Comparison of ENCODE assay signal across 9 mouse cellular contexts in genomic region chr13:37856537-37856936, GRCm38 (mm10).
DNase-seq lines count a peak whose midpoint lies in the region; ATAC-seq and TF ChIP-seq lines count a peak whose summit lies in the region.
"Had no signal": no experiment of that assay in that cellular context is flagged by ENCODE, and none has a peak within 500 bp of the region (broad histone marks: within the 10 kb centered on the region; RNA-seq: fewer than 3 reads in every experiment).

No protein-coding gene starts in this region.

- no peak overlapping the region for H3K9ac ChIP-seq in heart, embryonic 11.5 days (ENCODE audit: low read depth, low read length)
- H3K9ac ChIP-seq in lung, embryonic 14.5 days, result no peak overlapping the region
- H3K9ac ChIP-seq in hindbrain, postnatal 0 days (replicated peaks; ENCODE audit: low read length), result no peak overlapping the region

- H3K36me3 ChIP-seq in heart, embryonic 11.5 days (ENCODE audit: control insufficient read depth, insufficient read depth, low read length), result no peaks in the 10 kb centered on the region
- no peaks in the 10 kb centered on the region for H3K36me3 ChIP-seq in lung, embryonic 14.5 days (ENCODE audit: insufficient read depth)
- no peaks in the 10 kb centered on the region for H3K36me3 ChIP-seq in hindbrain, postnatal 0 days (ENCODE audit: insufficient read depth, low read length)
- peaks cover 3% of the 10 kb centered on the region for H3K36me3 ChIP-seq in myocyte (ENCODE audit: control insufficient read depth, insufficient read depth)

- peak overlapping the region; percentile 89; the same call in 1 of the 2 replicates for H3K27ac ChIP-seq in heart, embryonic 11.5 days (ENCODE audit: low read depth, low read length)
- 0 out of 2 replicates have a peak overlapping the region, but pooled peaks have one; percentile 2 for H3K27ac ChIP-seq in lung, embryonic 14.5 days (ENCODE audit: low read depth)
- H3K27ac ChIP-seq in hindbrain, postnatal 0 days, result no peak overlapping the region

- H3K4me3 ChIP-seq in heart, embryonic 11.5 days (ENCODE audit: low read depth, low read length), result no peak overlapping the region
- H3K4me3 ChIP-seq in lung, embryonic 14.5 days (ENCODE audit: low read depth, low read length), result no peak overlapping the region
- no peak overlapping the region for H3K4me3 ChIP-seq in hindbrain, postnatal 0 days (ENCODE audit: low read length)
- peak overlapping the region; percentile 32 for H3K4me3 ChIP-seq in myocyte

- no peak for ATAC-seq in heart, embryonic 11.5 days (replicated peaks; ENCODE audit: insufficient number of reproducible peaks, low FRiP score, low TSS enrichment)
- no peak for ATAC-seq in lung, embryonic 14.5 days (ENCODE audit: insufficient read depth)
- ATAC-seq in hindbrain, postnatal 0 days, result no peak

- no peak overlapping the region for H3ac ChIP-seq in myocyte (ENCODE audit: control insufficient read depth, insufficient read length)

- peak overlapping the region; percentile 99 for H3K4me2 ChIP-seq in heart, embryonic 11.5 days
- peak overlapping the region; percentile 100 for H3K4me2 ChIP-seq in lung, embryonic 14.5 days
- H3K4me2 ChIP-seq in hindbrain, postnatal 0 days (ENCODE audit: low read depth, low read length), result peak overlapping the region; percentile 96; the same call in 1 of the 2 replicates
- H3K4me2 ChIP-seq in myocyte (ENCODE audit: low read depth), result peak overlapping the region; percentile 90

- peaks cover 89% of the 10 kb centered on the region for H3K79me2 ChIP-seq in myocyte (ENCODE audit: control insufficient read depth, insufficient read depth)

- no peak for TF ChIP-seq POLR2A in myocyte (IDR thresholded peaks at IDR 0.05; ENCODE audit: insufficient read length, low read depth)

- H3K27me3 ChIP-seq in heart, embryonic 11.5 days (ENCODE audit: control insufficient read depth, insufficient read depth, low read length), result no peaks in the 10 kb centered on the region
- H3K27me3 ChIP-seq in lung, embryonic 14.5 days (ENCODE audit: insufficient read depth, low read length), result no peaks in the 10 kb centered on the region
- no peaks in the 10 kb centered on the region for H3K27me3 ChIP-seq in hindbrain, postnatal 0 days (ENCODE audit: insufficient read depth, low read length)
- no peaks in the 10 kb centered on the region for H3K27me3 ChIP-seq in myocyte (ENCODE audit: control insufficient read depth, insufficient read depth, insufficient read length)

- no peak for TF ChIP-seq CTCF in lung, embryonic 14.5 days (IDR thresholded peaks at IDR 0.05; ENCODE audit: low read depth)
- no peak for TF ChIP-seq CTCF in hindbrain, postnatal 0 days (IDR thresholded peaks at IDR 0.05; ENCODE audit: low read depth)

- no peaks in the 10 kb centered on the region for H3K9me3 ChIP-seq in heart, embryonic 11.5 days (replicated peaks; ENCODE audit: control insufficient read depth, low read length)
- H3K9me3 ChIP-seq in lung, embryonic 14.5 days (ENCODE audit: low read depth, low read length), result no peaks in the 10 kb centered on the region
- H3K9me3 ChIP-seq in hindbrain, postnatal 0 days (ENCODE audit: low read length), result no peaks in the 10 kb centered on the region

- peaks cover 58% of the 10 kb centered on the region for H3K4me1 ChIP-seq in heart, embryonic 11.5 days (ENCODE audit: control insufficient read depth, insufficient read depth, low read length)
- H3K4me1 ChIP-seq in lung, embryonic 14.5 days (ENCODE audit: insufficient read depth), result peaks cover 49% of the 10 kb centered on the region
- H3K4me1 ChIP-seq in hindbrain, postnatal 0 days (ENCODE audit: insufficient read depth, low read length), result peaks cover 16% of the 10 kb centered on the region

- no peak for DNase-seq in heart, adult 18-20 months
- no peak for DNase-seq in lung, embryonic 14.5 days
- no peak for DNase-seq in lung, adult 18-20 months
- no peak for DNase-seq in hindbrain, postnatal 0 days (ENCODE audit: low spot score)
- DNase-seq in right cerebral cortex, postnatal 36 days (ENCODE audit: low spot score in 2 of 2), result no peak
- no peak for DNase-seq in cerebellum, adult 18-20 months
- DNase-seq: cerebellum, postnatal 25 days had no signal

- WGBS in heart, embryonic 11.5 days (ENCODE audit: insufficient replicate concordance), result 43% methylated on average over 2 of the region's 2 CpGs
- WGBS in lung, embryonic 14.5 days, result 39% methylated on average over 2 of the region's 2 CpGs
- WGBS in hindbrain, postnatal 0 days, result 67% methylated on average over 2 of the region's 2 CpGs

TF ChIP-seq in myocyte, 11 proteins besides CTCF, POLR2A, EP300 and RAD21:
- no peak for TF ChIP-seq USF1 (IDR thresholded peaks at IDR 0.05; ENCODE audit: low read depth)
- no peak for TF ChIP-seq POLR2AphosphoS2 (IDR thresholded peaks at IDR 0.05; ENCODE audit: insufficient read length, low read depth)
- no peak for TF ChIP-seq TCF12 (IDR thresholded peaks at IDR 0.05; ENCODE audit: insufficient read depth, poor library complexity, severe bottlenecking)
